Mouse (Mus musculus): Measurements from ENCODE around the gene Nup160.

- TF ChIP-seq CTCF (IDR thresholded peaks at IDR 0.05; ENCODE audit: control insufficient read depth, insufficient read depth, insufficient replicate concordance, low read depth, low read length) (no peak), POLR2A (IDR thresholded peaks at IDR 0.05; ENCODE audit: control insufficient read depth, low read depth, low read length) (peak; percentile 56; the same call in 1 of the 2 replicates)
Measured at GRCm38 (mm10) chr2:90677007-90677406, at the start of gene Nup160.
